Mouse (Mus musculus) heart, embryonic 11.5 days (tissue): ENCODE data around the gene Smarca1. TPM values are rescaled to one million over a fixed set of nuclear protein-coding genes. Genes with fewer than 3 reads are reported as not detected.

Experiments used
- ATAC-seq: fragments of 200-750 bp; cut with Nextera tagmentation; replicated peaks from 2 replicates; pipeline ENCODE4 v1.8.0; 2017; ENCODE audit warnings: moderate library complexity; ENCODE audit not compliant: insufficient number of reproducible peaks, low FRiP score, low TSS enrichment
- H3K27ac ChIP-seq: fragments of 300-500 bp; sonication (generic); 2 replicates; pipeline ENCODE4 v1.5.1; 2014; ENCODE audit warnings: mild to moderate bottlenecking, low read depth, low read length
- H3K27me3 ChIP-seq: fragments of 300-500 bp; sonication (generic); 2 replicates; pipeline ENCODE4 v1.6.1; 2014; ENCODE audit warnings: mild to moderate bottlenecking, low read length, mixed read lengths; ENCODE audit not compliant: control insufficient read depth, insufficient read depth
- H3K36me3 ChIP-seq: fragments of 300-500 bp; sonication (generic); 2 replicates; pipeline ENCODE4 v1.6.1; 2014; ENCODE audit warnings: mild to moderate bottlenecking, low read length, moderate library complexity, mixed read lengths; ENCODE audit not compliant: control insufficient read depth, insufficient read depth
- H3K4me1 ChIP-seq: fragments of 300-500 bp; sonication (generic); 2 replicates; pipeline ENCODE4 v1.6.1; 2014; ENCODE audit warnings: low read length; ENCODE audit not compliant: control insufficient read depth, insufficient read depth
- H3K4me2 ChIP-seq: fragments of 300-500 bp; sonication (generic); 2 replicates; pipeline ENCODE4 v1.6.1; 2014; ENCODE audit warnings: mild to moderate bottlenecking, moderate library complexity
- H3K4me3 ChIP-seq: fragments of 300-500 bp; sonication (generic); 2 replicates; pipeline ENCODE4 v1.5.1; 2014; ENCODE audit warnings: low read depth, low read length
- H3K9ac ChIP-seq: fragments of 300-500 bp; sonication (generic); 2 replicates; pipeline ENCODE4 v1.6.1; 2014; ENCODE audit warnings: mild to moderate bottlenecking, low read depth, low read length, moderate library complexity
- H3K9me3 ChIP-seq: fragments of 300-500 bp; sonication (generic); replicated peaks from 2 replicates; pipeline ENCODE4 v1.6.1; 2016; ENCODE audit warnings: low read length; ENCODE audit not compliant: control insufficient read depth
- WGBS: fragments of 180-500 bp; shearing (Covaris S2); extraction: QIAGEN DNeasy Blood & Tissue Kit; methylation state at CpG from one replicate; pipeline ENCODE4 v1.1.7; 2014; ENCODE audit not compliant: insufficient replicate concordance; 5-methylcytosine and 5-hydroxymethylcytosine counted together
- polyA plus RNA-seq: library from polyadenylated mRNA; unstranded; fragments of >200 nt; fragmentation: Nextera tagmentation; extraction: Ambion mirVana; gene quantifications from 2 replicates; pipeline ENCODE4 v1.2.1, GENCODE M21; 2014

The Smarca1 gene
- polyA plus RNA-seq, 1 experiment from 2014 or later = 26.2 TPM

- WGBS = 70% methylated on average over 1 of the region's 1 CpGs
- Histone ChIP-seq H3K4me3 (no peak overlapping the region), H3K4me1 (no peaks in the 10 kb centered on the region; the same call in 1 of the 2 replicates), H3K9ac (no peak overlapping the region), H3K4me2 (no peak overlapping the region), H3K9me3 (no peaks in the 10 kb centered on the region), H3K27me3 (no peaks in the 10 kb centered on the region), H3K36me3 (no peaks in the 10 kb centered on the region), H3K27ac (no peak overlapping the region)
- ATAC-seq = no peak
These were observed 57.0 kb downstream of the Smarca1 start for GRCm38 (mm10) chrX:47835835-47836195.

- no peaks in the 10 kb centered on the region; the same call in 1 of the 2 replicates for H3K4me1 ChIP-seq
- H3K27ac ChIP-seq = no peak overlapping the region
- H3K4me3 ChIP-seq = no peak overlapping the region
- H3K9me3 ChIP-seq = no peaks in the 10 kb centered on the region
- WGBS = 46% methylated on average over 6 of the region's 6 CpGs
- no peaks in the 10 kb centered on the region for H3K36me3 ChIP-seq
- H3K9ac ChIP-seq = no peak overlapping the region
- ATAC-seq = no peak
- no peak overlapping the region for H3K4me2 ChIP-seq
- no peaks in the 10 kb centered on the region for H3K27me3 ChIP-seq
These were observed 57.5 kb downstream of the Smarca1 start for GRCm38 (mm10) chrX:47835098-47835834.

- no peak overlapping the region for H3K4me3 ChIP-seq
- H3K27me3 ChIP-seq = no peaks in the 10 kb centered on the region
- H3K27ac ChIP-seq = no peak overlapping the region
- H3K4me2 ChIP-seq = no peak overlapping the region
- no peaks in the 10 kb centered on the region for H3K36me3 ChIP-seq
- H3K9me3 ChIP-seq = no peaks in the 10 kb centered on the region
- no peaks in the 10 kb centered on the region; the same call in 1 of the 2 replicates for H3K4me1 ChIP-seq
- ATAC-seq = no peak
- no peak overlapping the region for H3K9ac ChIP-seq
- 65% methylated on average over 2 of the region's 2 CpGs for WGBS
These were observed 59.3 kb downstream of the Smarca1 start for GRCm38 (mm10) chrX:47833431-47833830.

- Histone ChIP-seq H3K9ac (no peak overlapping the region), H3K36me3 (no peaks in the 10 kb centered on the region), H3K27ac (no peak overlapping the region), H3K9me3 (no peaks in the 10 kb centered on the region), H3K27me3 (no peaks in the 10 kb centered on the region), H3K4me2 (no peak overlapping the region), H3K4me3 (no peak overlapping the region), H3K4me1 (no peaks in the 10 kb centered on the region)
- ATAC-seq = no peak
- 66% methylated on average over 2 of the region's 2 CpGs for WGBS
These were observed 72.2 kb downstream of the Smarca1 start for GRCm38 (mm10) chrX:47820566-47820965.

- H3K9ac ChIP-seq = no peak overlapping the region
- H3K4me1 ChIP-seq = no peaks in the 10 kb centered on the region
- H3K27me3 ChIP-seq = no peaks in the 10 kb centered on the region
- no peak overlapping the region for H3K4me3 ChIP-seq
- H3K27ac ChIP-seq = no peak overlapping the region
- 89% methylated on average over 2 of the region's 2 CpGs for WGBS
- no peak for ATAC-seq
- no peak overlapping the region for H3K4me2 ChIP-seq
- H3K9me3 ChIP-seq = no peaks in the 10 kb centered on the region
- no peaks in the 10 kb centered on the region for H3K36me3 ChIP-seq
These were observed 84.1 kb downstream of the Smarca1 start for GRCm38 (mm10) chrX:47808717-47809116.

GRCm38 (mm10) chrX:47764440-47764839, 128.3 kb downstream of the Smarca1 start:
- ATAC-seq = no peak

GRCm38 (mm10) chrX:47760212-47760611, 132.6 kb downstream of the Smarca1 start:
- no peaks in the 10 kb centered on the region for H3K9me3 ChIP-seq
- 38% methylated on average over 1 of the region's 1 CpGs for WGBS
- no peaks in the 10 kb centered on the region for H3K36me3 ChIP-seq
- no peak overlapping the region for H3K4me2 ChIP-seq
- H3K4me1 ChIP-seq = no peaks in the 10 kb centered on the region
- no peak overlapping the region for H3K27ac ChIP-seq
- ATAC-seq = no peak
- H3K4me3 ChIP-seq = no peak overlapping the region
- no peaks in the 10 kb centered on the region for H3K27me3 ChIP-seq
- H3K9ac ChIP-seq = no peak overlapping the region

More at GRCm38 (mm10) chrX:47764440-47764839, 128.3 kb downstream of the Smarca1 start:
- no peaks in the 10 kb centered on the region for H3K9me3 ChIP-seq
- H3K27me3 ChIP-seq = no peaks in the 10 kb centered on the region
- H3K27ac ChIP-seq = no peak overlapping the region
- no peaks in the 10 kb centered on the region for H3K4me1 ChIP-seq
- no peak overlapping the region for H3K4me2 ChIP-seq
- H3K4me3 ChIP-seq = no peak overlapping the region
- H3K36me3 ChIP-seq = no peaks in the 10 kb centered on the region
- 78% methylated on average over 1 of the region's 1 CpGs for WGBS
- no peak overlapping the region for H3K9ac ChIP-seq
